Mouse (Mus musculus) B cell, adult 2 months (primary cell): Measurements from ENCODE around the gene Mad1l1.

Experiments used
- DNase-seq, 2 experiments: peaks; one replicate each; pipeline ENCODE4 v3.0.0; 2022

The Mad1l1 gene

GRCm38 (mm10) chr5:140324058-140324457 is 2.7 kb upstream of the Mad1l1 start:
- no peak for DNase-seq

DNA sequence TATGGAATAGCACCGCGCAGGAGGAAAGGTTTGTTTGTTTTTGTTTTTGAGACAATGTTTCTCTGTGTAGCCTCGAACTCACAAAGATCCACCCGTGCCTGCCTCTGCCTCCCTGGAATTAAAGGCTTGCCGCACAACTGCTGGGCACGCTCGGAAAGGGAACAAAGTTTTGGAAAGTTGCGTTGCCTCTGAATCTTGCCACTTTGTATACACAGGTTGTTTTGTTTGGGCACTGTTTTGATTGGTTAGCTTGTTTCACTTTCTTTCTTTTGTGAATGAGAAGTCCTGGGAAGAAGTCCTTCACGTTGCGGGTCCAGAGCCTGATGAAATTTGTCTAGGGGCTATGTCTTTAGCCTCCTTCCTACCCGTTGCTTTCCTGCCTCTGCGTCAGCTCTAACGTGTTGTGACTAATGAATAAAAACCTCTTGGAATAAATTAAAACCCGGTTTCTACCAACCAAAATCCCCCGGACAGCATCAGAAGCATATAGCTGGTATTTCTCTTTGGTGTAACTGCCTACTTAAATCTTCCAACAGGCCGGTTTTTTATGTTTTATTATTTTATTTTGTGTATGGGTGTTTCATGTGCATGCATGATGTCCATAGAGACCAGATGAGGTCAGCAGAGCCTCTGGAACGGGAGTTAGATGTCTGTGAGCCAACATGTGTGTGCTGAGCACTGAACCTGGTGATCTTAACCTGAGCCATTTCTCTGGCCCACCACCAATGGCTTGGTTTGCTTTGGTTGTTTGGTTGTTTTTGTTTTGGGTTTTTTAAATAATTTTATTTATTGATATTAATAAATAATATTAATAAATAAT is 614 bp upstream of the Mad1l1 start:
- peak in 1 of 2 experiments; percentile 39 for DNase-seq

DNA sequence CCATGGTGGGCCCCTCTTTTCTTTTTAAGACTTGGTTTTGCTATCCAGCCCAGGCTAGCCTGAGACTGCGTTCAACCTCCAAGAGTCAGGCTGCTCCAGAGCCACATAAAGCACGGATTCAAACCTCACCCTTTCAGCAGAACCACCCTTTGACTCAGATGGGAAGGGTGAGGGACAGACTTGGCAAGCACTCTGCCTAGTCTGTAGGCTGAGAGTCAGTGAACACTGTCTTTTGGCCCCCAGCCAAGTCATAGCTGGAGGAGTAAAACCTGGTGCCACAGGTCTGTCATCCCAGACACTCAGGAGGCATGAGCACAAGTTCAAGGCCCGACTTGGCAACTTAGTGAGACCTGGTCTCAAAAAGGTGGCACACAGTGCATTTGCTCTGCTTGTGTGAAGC is 4.6 kb downstream of the Mad1l1 start:
- DNase-seq = no peak

- DNase-seq = no peak
Observed at GRCm38 (mm10) chr5:140307602-140308001, 13.8 kb downstream of the Mad1l1 start.

GRCm38 (mm10) chr5:140306016-140306415 is 15.3 kb downstream of the Mad1l1 start:
- no peak for DNase-seq

DNA sequence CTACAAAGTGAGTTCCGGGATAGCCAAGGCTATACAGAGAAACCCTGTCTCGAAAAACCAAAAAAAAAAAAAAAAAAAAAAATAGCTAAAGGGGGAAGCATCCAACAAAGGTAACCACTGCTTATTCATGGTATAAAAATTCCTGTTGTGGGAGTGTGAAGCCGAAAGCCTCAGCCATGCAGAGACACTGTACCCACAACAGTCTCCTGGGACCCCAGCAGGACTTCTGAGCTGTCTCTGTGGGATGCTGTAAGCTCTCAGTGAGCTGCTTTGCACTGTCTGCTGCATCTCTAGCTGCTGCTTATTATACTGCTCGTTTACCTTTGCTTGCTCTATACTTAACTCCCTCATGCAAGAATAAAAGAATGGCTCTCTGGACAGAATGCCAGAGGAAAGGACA is 23.1 kb downstream of the Mad1l1 start:
- no peak for DNase-seq

DNA sequence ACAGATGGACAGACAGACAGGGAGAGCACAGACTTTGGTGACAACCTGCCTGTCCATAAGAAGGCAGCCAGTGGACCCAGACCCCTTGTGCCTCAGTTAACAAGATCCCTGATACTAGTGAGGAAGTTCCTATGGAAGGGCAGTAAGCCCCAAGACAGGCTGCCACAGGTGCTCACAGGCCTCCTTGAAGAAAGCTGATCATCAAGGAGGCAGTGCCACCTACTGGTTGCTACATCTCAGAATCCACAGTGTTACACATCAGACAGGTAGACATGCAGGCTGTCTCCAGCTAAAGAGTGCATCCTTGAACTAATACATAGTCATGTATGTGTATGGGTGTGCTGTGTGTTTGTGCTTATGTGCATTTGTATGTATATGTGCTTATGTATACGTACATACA is 29.2 kb downstream of the Mad1l1 start:
- peak; percentile 60 to 61 for DNase-seq

GRCm38 (mm10) chr5:140289161-140289560 is 32.2 kb downstream of the Mad1l1 start:
- DNase-seq = no peak

- no peak for DNase-seq
Observed at GRCm38 (mm10) chr5:140288287-140288686, 33.1 kb downstream of the Mad1l1 start.

GRCm38 (mm10) chr5:140284761-140285160 is 36.6 kb downstream of the Mad1l1 start:
- DNase-seq = no peak

- DNase-seq = no peak
Observed at GRCm38 (mm10) chr5:140284011-140284410, 37.3 kb downstream of the Mad1l1 start.

GRCm38 (mm10) chr5:140282900-140283299 is 38.5 kb downstream of the Mad1l1 start:
- no peak for DNase-seq

DNA sequence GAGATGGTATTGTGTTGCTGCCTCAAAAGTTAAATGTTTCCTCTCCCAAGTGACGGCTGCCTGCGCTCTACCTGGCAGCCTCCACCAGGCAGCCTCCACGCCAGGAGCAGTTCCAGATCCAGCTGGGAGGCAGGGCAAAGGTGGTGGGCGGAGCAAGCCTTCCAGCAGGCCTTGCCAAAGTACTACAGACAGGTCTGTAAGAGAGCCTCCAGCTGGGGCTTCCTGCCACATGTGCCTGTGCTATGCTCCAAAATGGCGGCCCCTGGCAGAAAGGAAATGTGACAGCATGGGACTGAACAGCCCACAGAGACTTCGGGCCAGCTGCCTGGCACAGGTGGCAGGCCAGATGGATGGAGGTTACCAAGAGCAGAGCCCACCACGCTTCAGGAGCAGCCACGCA is 39.0 kb downstream of the Mad1l1 start:
- no peak for DNase-seq

DNA sequence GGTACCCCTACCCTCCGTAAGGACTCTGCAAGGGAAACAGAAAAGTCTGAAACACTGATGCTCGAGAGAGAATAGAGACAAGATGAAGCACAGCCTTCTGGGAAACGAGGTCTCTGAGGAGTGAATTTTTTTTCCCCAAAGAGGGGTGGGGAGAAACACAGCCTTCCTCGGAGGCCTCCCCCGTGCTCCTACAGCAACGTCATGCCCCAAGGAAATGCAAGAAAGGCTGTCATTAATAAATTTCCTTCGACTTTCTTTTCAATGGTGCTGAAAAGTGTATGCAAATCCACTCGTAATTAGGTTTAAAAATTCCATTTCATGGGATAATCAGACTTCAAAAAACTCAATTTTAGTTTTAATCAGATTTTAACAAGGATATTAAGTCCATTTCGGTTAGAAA is 41.1 kb downstream of the Mad1l1 start:
- DNase-seq = no peak

- no peak for DNase-seq
Observed at GRCm38 (mm10) chr5:140276779-140277178, 44.6 kb downstream of the Mad1l1 start.

DNA sequence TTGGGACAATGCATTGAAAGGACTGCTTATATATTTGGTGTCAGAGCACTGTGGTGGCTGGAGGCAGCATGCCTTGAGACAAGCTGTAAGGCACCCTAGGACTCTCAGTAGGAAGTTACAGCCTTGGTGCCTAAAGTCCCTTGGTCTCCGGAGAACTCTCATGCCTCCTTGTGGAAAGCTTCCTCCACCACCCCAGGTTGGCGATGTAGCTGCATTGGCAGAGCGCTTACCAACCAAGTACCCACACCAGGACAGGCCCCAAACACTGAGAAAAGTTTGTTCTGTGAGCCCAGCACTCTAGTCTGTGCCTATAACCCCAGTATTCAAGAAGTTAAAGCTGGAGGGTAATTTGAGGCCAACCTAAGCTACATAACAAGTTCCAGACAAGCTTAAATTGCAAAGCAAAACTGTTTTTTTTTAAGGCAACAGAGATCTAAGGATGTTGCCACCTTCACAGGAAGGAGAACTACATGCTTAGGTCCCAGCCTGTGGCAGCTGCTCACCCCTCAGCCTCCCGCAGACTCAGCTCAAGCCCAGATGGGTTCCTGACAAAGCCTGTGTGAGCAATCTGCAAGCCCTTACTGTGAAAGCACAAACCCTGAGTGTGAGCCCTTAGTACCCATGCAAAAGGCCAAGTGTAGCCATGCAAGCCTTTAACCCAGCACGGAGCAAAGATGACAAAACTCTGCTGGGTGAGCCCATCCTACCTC is 50.2 kb downstream of the Mad1l1 start:
- DNase-seq = no peak

DNA sequence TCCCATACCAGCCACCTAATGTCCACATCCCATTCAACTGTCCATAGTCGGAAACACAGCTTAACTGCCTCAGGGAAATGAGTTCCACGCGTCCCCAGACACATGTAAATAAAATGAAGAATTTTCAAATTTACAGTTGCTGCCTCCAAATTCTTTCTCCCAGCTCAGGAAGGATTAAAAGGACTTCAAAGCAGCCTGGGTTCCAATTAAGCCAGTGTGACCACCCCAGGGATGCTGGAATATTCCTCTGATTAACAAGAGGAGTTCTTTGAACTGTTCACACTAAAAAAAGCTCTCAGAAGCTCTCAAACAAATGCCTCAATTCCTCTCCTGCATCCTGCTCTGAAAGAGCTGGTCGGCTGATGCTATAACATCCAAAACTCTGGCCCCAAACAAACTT is 53.0 kb downstream of the Mad1l1 start:
- no peak for DNase-seq

DNA sequence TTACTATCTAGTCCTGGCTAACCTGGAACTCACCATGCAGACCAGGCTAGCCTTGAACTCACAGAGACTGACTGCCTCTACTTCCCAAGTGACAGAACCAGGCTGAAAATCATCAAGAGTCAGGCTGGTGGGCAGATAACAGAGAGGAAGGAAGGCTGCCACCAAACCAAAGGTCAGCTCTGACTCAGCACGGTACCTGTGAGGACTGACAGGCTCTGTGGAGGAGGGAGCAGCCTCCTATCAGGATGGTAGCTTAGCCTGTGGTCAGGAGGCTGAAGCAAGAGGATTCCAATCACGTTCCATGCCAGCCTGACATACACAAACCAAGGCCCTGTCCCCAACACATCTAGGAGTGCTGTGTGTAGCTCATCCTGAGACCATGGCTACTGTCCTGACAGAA is 54.3 kb downstream of the Mad1l1 start:
- no peak for DNase-seq

DNA sequence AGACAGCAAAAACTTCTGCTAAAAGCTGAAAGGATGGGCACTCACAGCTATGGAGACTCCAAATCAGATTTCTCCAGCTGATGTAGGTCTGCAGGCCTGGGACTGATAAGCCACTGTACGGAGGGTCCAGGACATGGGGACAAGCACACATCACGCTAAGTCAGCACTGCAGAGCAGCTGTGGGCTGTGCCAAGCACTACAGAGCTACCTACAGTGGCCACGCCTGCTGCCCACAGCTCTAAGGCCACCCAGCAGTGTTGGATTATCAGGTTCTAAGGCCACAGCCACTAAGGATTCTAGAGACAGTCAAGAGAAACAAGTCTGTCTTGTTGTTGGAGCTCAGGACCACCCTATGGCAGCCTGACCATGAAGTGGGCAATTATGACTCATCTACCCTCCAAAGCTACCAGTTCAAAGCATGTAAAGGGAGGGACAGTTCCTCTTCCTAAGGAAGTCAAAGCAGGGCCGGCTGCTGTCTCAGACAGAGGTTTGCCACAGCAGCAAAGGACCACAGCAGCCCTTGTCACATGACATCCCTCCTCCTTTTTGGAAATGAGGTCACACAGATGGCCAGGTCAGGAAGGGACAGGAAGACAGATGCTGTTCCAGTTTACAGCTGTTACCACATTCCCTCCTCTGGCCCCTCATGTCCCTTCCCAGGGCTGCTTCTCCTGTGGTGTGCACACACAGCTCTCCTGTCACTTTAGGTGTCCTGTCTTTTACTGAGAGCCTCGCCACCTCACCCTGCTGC is 56.4 kb downstream of the Mad1l1 start:
- DNase-seq = no peak

DNA sequence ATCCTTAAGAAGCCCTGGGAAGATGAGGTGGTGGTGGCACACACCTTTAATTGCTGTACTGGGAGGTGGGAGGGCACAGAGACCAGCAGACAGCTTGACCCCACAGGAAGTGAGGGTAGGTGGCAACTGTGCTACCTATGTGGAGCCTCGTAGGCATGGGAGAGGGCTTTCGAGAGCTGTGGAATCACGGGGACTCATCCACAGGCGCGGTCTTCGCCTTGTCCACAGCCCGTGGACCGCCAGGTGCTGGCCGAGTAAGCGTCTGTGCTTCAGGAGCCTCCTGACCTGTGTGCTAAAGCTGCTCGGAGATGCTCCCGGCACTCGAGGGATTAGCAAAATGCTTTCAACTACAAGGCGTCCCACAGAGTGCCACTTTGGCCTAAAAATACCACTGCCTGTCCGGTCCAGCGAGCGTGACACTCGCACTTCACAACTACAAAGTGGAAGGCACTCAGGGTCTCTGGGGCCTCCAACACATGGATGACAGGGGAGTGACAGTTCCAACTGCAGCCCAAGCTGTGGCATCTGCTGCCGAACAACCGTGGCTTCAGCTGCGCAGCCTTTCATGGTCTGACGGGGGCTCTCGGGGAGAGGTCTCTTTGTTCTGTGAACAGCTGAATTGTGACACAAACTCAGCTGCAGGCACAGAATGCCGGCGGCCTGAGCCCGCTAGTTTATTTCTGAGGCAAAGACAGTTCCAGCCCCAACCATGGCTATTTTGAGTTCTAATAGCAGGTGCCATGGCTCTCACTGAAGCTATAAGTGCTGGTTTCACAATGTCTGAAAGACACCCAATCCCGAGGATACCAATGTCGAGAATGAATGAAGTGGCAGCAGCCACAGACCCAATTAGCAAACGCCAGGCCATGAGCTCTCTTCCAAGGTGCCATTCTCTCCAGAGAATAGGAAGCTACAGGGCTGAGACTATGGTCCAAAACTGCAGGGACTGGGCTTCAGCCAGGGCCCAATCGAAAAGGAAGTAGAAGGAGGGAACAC is 57.3 kb downstream of the Mad1l1 start:
- peak; percentile 13 to 18 for DNase-seq

DNA sequence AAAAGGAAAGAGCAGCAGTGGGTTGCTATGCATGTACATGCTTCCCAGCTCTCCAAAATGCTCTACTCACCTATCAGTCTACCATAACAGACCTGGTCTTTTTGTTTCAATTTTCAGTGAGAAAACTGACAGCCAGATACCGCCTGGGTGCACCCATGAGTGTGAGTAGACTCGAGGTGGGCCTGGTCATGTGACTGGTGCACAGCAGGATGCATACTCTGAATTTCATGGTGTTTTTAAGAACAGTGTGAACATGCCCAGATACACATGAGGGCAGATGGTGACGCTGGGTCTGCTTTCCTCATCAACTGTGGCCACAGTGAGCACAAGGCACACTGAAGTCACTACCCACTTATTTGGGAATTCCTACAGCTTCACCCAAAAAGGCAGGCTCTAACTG is 59.0 kb downstream of the Mad1l1 start:
- DNase-seq = no peak

GRCm38 (mm10) chr5:140261313-140261712 is 60.0 kb downstream of the Mad1l1 start:
- DNase-seq = no peak
